Mouse (Mus musculus): Measurements from ENCODE around the gene Drp2. TPM values are rescaled to one million over a fixed set of nuclear protein-coding genes. Genes with fewer than 3 reads are reported as not detected.

The Drp2 gene
- polyA plus RNA-seq, 1 experiment = 49.8 TPM

DNA sequence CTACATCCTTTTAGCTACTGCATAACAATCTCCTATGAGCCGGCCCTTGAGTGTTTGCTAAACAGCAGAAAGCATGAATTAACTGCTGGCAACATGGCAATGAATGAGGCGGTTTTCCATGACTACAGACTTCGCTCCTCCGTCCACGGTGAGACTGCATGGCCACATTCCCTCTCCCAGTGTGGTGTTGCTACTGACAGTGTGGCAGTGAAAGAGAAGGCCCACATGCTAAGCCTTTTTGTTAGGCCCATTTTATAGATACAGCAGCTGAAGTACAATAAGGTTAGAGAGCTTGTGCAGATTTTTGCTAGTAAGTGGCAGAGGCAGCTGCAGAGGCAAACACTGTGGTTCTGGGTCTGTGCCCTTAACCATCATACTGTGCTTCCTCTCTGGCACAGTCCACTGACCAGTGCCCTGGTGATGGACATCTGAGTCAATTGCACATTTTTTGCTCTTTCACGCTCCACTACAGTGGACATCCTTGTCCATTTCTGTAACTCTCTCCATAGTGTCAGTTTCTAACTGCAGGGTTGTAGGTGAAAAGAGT lies 5.1 kb downstream of the Drp2 start:
- no peak for TF ChIP-seq POLR2A (IDR thresholded peaks at IDR 0.05; ENCODE audit: extremely low read depth, insufficient read depth, low read length)
- TF ChIP-seq CTCF (IDR thresholded peaks at IDR 0.05; ENCODE audit: extremely low read depth, insufficient read depth, low read length) = no peak
- Histone ChIP-seq H3K27ac (ENCODE audit: insufficient read depth, low read length) (no peak overlapping the region), H3K4me3 (ENCODE audit: insufficient read depth, low read length) (no peak overlapping the region), H3K4me1 (ENCODE audit: control insufficient read depth, insufficient read depth, low read length) (no peaks in the 10 kb centered on the region)

DNA sequence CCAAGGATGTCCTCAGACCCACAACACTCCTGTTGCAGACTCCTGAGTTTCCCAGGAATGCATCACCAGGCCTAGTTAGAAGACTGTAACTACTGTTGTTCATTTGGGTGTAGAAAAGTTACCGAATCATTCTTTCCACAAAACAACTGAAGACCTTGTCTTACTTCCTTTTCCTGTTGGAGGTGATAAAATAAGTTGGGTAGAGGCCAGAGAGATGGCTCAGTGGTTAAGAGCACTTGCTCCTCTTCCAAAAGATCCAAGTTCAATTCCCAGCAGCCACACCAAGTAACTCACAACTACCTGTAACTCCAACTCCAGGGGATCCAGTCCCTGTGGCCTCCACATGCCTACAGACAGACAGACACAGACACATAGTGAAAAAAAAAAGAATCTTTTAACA lies 7.7 kb downstream of the Drp2 start:
- TF ChIP-seq POLR2A (IDR thresholded peaks at IDR 0.05; ENCODE audit: extremely low read depth, insufficient read depth, low read length) = no peak
- no peak for TF ChIP-seq CTCF (IDR thresholded peaks at IDR 0.05; ENCODE audit: extremely low read depth, insufficient read depth, low read length)
- no peaks in the 10 kb centered on the region for H3K4me1 ChIP-seq (ENCODE audit: control insufficient read depth, insufficient read depth, low read length)
- H3K4me3 ChIP-seq (ENCODE audit: insufficient read depth, low read length) = no peak overlapping the region
- H3K27ac ChIP-seq (ENCODE audit: insufficient read depth, low read length) = no peak overlapping the region

DNA sequence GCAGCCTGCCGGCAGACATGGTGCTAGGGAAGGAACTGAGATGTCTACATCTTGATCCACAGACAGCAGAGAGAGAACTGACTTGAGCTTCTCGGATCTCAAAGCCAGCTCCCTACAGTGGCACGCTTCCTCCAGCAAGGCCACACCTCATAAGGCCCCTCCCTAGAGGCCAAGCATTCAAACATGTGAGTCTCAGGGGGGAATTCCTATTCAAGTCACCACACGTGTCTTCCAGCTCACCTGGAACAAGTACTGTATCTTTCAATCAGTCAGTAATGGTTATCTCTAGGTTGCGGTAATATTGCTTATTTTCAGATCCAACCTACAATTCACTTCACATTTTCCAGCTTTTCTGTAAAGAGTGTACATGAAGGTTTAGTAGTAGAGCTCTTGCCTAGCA lies 15.7 kb downstream of the Drp2 start:
- H3K4me1 ChIP-seq (ENCODE audit: control insufficient read depth, insufficient read depth, low read length) = peaks cover 5% of the 10 kb centered on the region; the same call in 1 of the 2 replicates
- no peak overlapping the region for H3K4me3 ChIP-seq (ENCODE audit: insufficient read depth, low read length)
- no peak for TF ChIP-seq CTCF (IDR thresholded peaks at IDR 0.05; ENCODE audit: extremely low read depth, insufficient read depth, low read length)
- no peak for TF ChIP-seq POLR2A (IDR thresholded peaks at IDR 0.05; ENCODE audit: extremely low read depth, insufficient read depth, low read length)
- no peak overlapping the region for H3K27ac ChIP-seq (ENCODE audit: insufficient read depth, low read length)

DNA sequence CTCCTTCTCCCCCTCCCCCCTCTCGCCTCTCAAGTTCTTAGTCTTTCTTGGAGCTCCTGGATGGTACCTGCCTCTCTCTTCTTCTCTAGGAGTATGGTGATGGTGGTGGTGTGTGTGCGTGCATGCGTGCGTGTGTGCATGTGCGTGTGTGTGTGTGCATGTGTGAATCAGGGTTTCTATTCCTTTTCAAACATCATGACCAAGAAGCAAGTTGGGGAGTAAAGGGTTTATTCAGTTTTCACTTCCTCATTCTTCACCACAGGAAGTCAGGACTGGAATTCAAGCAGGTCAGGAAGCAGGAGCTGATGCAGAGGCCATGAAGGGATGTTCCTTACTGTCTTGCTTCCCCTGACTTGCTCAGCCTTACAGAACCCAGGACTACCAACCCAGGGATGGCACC lies 19.9 kb downstream of the Drp2 start:
- no peak for TF ChIP-seq POLR2A (IDR thresholded peaks at IDR 0.05; ENCODE audit: extremely low read depth, insufficient read depth, low read length)
- TF ChIP-seq CTCF (IDR thresholded peaks at IDR 0.05; ENCODE audit: extremely low read depth, insufficient read depth, low read length) = no peak
- H3K4me1 ChIP-seq (ENCODE audit: control insufficient read depth, insufficient read depth, low read length) = peaks cover 8% of the 10 kb centered on the region
- H3K4me3 ChIP-seq (ENCODE audit: insufficient read depth, low read length) = no peak overlapping the region

DNA sequence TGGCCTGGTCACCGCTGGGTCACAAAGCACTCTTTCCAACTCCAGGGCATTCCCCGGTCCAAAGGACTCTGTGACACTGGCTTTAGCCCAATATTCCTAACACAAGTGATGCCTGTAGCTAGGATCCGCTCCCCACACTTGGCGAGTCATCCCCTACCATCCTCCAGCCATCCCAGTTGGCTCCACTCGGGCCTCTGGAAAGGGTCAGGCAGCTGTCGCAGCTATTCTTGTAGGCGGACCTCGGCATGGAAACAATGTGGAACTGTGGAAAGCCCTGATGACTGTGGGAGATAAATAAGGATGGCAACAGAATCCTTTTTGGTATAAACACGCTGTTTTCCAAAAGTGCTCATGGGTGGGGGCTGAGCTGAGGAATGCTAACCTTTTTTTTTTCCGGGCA lies 21.4 kb downstream of the Drp2 start:
- H3K27ac ChIP-seq (ENCODE audit: insufficient read depth, low read length) = no peak overlapping the region
- TF ChIP-seq POLR2A (IDR thresholded peaks at IDR 0.05; ENCODE audit: extremely low read depth, insufficient read depth, low read length) (no peak), CTCF (IDR thresholded peaks at IDR 0.05; ENCODE audit: extremely low read depth, insufficient read depth, low read length) (no peak)

More for the DNA sequence above, 19.9 kb downstream of the Drp2 start:
- no peak overlapping the region for H3K27ac ChIP-seq (ENCODE audit: insufficient read depth, low read length)

DNA sequence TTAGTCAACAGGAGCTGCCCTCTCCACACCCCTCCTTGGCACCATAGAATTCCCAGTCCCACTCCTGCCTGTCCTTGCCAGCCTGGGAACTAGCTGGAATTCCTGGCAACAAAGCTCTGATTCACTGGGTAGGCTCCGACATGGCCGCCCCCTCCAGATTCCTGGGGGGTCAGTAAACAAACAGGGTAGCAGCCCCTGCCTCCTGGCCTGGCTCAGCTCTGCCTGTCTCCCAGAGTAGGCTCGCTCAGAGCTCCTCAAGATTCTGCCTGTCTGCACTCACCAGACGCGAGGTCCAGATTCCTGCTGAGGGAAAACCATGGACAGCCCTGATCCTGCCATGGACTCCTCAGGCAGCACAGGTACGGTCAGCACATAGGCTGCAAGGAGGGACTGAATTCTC lies 22.5 kb downstream of the Drp2 start:
- H3K4me3 ChIP-seq (ENCODE audit: insufficient read depth, low read length) = no peak overlapping the region
- no peak for TF ChIP-seq CTCF (IDR thresholded peaks at IDR 0.05; ENCODE audit: extremely low read depth, insufficient read depth, low read length)
- TF ChIP-seq POLR2A (IDR thresholded peaks at IDR 0.05; ENCODE audit: extremely low read depth, insufficient read depth, low read length) = no peak
- H3K27ac ChIP-seq (ENCODE audit: insufficient read depth, low read length) = no peak overlapping the region
- H3K4me1 ChIP-seq (ENCODE audit: control insufficient read depth, insufficient read depth, low read length) = peaks cover 8% of the 10 kb centered on the region

More for the DNA sequence above, 21.4 kb downstream of the Drp2 start:
- no peak overlapping the region for H3K4me3 ChIP-seq (ENCODE audit: insufficient read depth, low read length)
- peaks cover 8% of the 10 kb centered on the region for H3K4me1 ChIP-seq (ENCODE audit: control insufficient read depth, insufficient read depth, low read length)

DNA sequence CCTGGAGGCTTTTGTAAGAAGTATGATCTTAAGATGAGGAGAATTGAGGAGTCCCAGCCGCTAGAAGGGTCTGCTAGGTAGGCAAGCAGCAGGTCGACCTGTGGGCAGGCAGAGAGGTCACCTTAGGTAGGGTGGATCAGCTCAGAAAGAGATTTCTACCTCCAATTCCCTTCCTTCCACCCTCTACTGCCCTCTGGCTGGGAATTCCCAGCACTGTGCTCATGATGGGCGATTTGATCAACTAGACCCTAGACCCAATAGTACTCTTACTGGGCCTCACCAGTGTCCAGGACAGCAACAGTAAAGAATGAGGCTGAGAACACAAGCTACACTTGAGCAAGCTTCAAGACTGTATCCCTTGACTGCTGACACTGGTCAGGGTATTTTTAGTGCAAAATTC lies 23.0 kb downstream of the Drp2 start:
- Histone ChIP-seq H3K4me3 (ENCODE audit: insufficient read depth, low read length) (no peak overlapping the region), H3K4me1 (ENCODE audit: control insufficient read depth, insufficient read depth, low read length) (peaks cover 7% of the 10 kb centered on the region), H3K27ac (ENCODE audit: insufficient read depth, low read length) (no peak overlapping the region)
- no peak for TF ChIP-seq POLR2A (IDR thresholded peaks at IDR 0.05; ENCODE audit: extremely low read depth, insufficient read depth, low read length)
- no peak for TF ChIP-seq CTCF (IDR thresholded peaks at IDR 0.05; ENCODE audit: extremely low read depth, insufficient read depth, low read length)

DNA sequence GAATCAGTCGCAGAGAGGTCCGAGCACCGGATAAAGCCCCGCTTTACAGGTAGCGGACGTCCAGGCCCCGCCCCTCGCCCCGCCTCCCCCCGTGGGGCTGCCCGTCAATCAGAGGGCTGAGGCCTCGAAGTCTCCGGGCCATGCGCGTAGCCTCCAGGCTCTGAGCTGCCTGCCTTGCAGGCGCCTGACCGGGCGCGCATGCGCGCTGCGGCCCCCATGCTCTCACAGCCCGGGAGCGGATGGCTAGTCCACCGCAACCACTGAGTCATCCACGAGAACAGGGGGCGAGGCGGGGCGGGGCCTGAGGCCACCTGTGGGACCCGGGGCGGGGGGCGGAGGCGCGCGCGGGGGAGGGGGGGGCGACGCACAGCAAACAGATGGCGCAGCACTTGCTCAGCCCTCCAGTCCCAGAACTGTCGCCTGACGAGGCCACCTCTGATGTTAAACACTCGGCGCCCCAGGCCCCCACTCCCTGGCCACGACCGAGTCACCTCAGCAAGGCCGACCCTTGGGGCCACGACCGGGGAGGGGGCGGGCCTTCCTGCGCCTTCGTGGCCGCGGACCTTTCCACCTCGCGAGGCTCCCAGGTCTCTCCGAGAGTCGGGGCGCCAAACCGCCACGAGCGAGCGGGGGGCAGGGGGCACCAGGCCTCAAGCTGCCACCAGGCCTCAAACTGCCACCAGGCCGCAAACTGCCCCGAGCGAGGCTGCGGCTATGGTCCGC lies 70.8 kb downstream of the Drp2 start:
- no peaks in the 10 kb centered on the region for H3K4me1 ChIP-seq (ENCODE audit: control insufficient read depth, insufficient read depth, low read length)
- H3K27ac ChIP-seq (ENCODE audit: insufficient read depth, low read length) = no peak overlapping the region
- no peak overlapping the region for H3K4me3 ChIP-seq (ENCODE audit: insufficient read depth, low read length)
- TF ChIP-seq POLR2A (IDR thresholded peaks at IDR 0.05; ENCODE audit: extremely low read depth, insufficient read depth, low read length) (no peak), CTCF (IDR thresholded peaks at IDR 0.05; ENCODE audit: extremely low read depth, insufficient read depth, low read length) (no peak)

DNA sequence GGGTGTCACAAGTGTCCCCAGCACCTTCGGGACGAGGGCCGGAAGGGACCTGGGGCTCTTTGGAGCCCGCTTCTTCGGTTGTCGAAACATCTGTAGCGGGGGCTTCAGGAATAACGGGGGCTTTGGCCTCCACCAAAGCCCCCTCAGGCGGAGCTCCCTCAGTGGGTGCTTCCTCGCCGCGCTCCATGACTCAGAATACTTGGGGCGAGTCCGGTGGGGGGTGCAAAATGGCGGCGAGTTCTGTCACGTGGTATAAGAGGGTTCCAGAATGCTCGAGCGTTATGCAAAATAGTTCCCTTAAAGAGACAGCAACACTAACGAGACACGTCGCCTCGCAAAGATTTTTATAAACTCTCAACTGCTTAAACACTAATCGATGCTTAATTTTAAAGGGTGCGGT lies 71.9 kb downstream of the Drp2 start, which contains the start of gene Taf7l:
Gene Taf7l (minus strand): TSS at position 201 of the 400 bp plus-strand sequence.
- no peak within 1 kb of the TSS for H3K27ac ChIP-seq (ENCODE audit: insufficient read depth, low read length)
- TF ChIP-seq CTCF (IDR thresholded peaks at IDR 0.05; ENCODE audit: extremely low read depth, insufficient read depth, low read length) = no peak
- no peak for TF ChIP-seq POLR2A (IDR thresholded peaks at IDR 0.05; ENCODE audit: extremely low read depth, insufficient read depth, low read length)
- no peaks in the 10 kb centered on the region for H3K4me1 ChIP-seq (ENCODE audit: control insufficient read depth, insufficient read depth, low read length)
- H3K4me3 ChIP-seq (ENCODE audit: insufficient read depth, low read length) = no peak within 1 kb of the TSS

DNA sequence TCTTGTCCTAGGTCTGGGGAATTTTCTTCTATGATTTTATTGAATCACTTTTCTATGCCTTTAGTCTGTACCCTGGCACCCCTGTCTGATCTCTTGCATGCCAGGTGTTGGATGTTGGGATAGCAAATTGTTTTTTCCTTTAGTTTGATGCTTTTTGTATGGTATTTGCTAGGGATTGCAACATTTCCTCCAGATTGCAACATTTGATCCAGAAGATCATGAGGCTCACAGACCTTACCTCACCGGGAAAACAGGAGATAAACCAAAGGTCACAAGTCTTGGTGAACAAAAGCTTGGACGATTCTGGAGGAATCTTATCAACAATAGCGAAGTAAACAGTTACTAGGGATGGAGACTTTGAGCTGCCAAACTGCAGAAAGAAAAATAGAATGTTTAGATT lies 77.4 kb downstream of the Drp2 start:
- H3K4me3 ChIP-seq (ENCODE audit: insufficient read depth, low read length) = no peak overlapping the region
- H3K27ac ChIP-seq (ENCODE audit: insufficient read depth, low read length) = no peak overlapping the region
- no peak for TF ChIP-seq CTCF (IDR thresholded peaks at IDR 0.05; ENCODE audit: extremely low read depth, insufficient read depth, low read length)
- no peak for TF ChIP-seq POLR2A (IDR thresholded peaks at IDR 0.05; ENCODE audit: extremely low read depth, insufficient read depth, low read length)
- no peaks in the 10 kb centered on the region for H3K4me1 ChIP-seq (ENCODE audit: control insufficient read depth, insufficient read depth, low read length)

Measured in cortical plate, adult 2 months (tissue).